12 mouse cellular contexts compared by ENCODE assay signal in genomic region chr2:61804382-61804840, GRCm38 (mm10). TPM values are rescaled to one million over a fixed set of nuclear protein-coding genes. Genes with fewer than 3 reads are reported as not detected.
DNase-seq lines count a peak whose midpoint lies in the region; TF ChIP-seq lines count a peak whose summit lies in the region.
"Had no signal": no experiment of that assay in that cellular context is flagged by ENCODE, and none has a peak within 500 bp of the region (broad histone marks: within the 10 kb centered on the region; RNA-seq: fewer than 3 reads in every experiment).

No protein-coding gene starts in this region.

- peaks cover 30% of the 10 kb centered on the region for H3K27me3 ChIP-seq in heart, adult 2 months (ENCODE audit: control insufficient read depth, insufficient read depth, low read length)
- peaks cover 82% of the 10 kb centered on the region for H3K27me3 ChIP-seq in heart, embryonic 10.5 days (ENCODE audit: insufficient read depth, poor library complexity, severe bottlenecking)

- H3K36me3 ChIP-seq in heart, adult 2 months (ENCODE audit: control insufficient read depth, insufficient read depth, low read length) = no peaks in the 10 kb centered on the region
- no peaks in the 10 kb centered on the region for H3K36me3 ChIP-seq in heart, embryonic 10.5 days
- H3K36me3 ChIP-seq: neural tube, embryonic 13.5 days had no signal

- TF ChIP-seq EP300 in heart, adult 2 months (IDR thresholded peaks at IDR 0.05; ENCODE audit: insufficient read depth, low read depth, low read length) = no peak

- no peak overlapping the region for H3K4me3 ChIP-seq in heart, adult 2 months
- H3K4me3 ChIP-seq in heart, embryonic 10.5 days = no peak overlapping the region
- H3K4me3 ChIP-seq: liver, embryonic 13.5 days had no signal

- H3K4me1 ChIP-seq in heart, adult 2 months (ENCODE audit: control insufficient read depth, insufficient read depth, low read length) = no peaks in the 10 kb centered on the region
- H3K4me1 ChIP-seq in heart, embryonic 10.5 days = peaks cover 31% of the 10 kb centered on the region

- no peaks in the 10 kb centered on the region for H3K79me2 ChIP-seq in heart, adult 2 months (replicated peaks; ENCODE audit: control insufficient read depth, insufficient read depth, low read length)

- no peak for TF ChIP-seq POLR2A in heart, adult 2 months (IDR thresholded peaks at IDR 0.05; ENCODE audit: insufficient read depth, low read depth, low read length)

- no peak overlapping the region for H3K9ac ChIP-seq in heart, adult 2 months (ENCODE audit: low read depth, low read length)
- H3K9ac ChIP-seq: hindbrain, embryonic 15.5 days; liver, embryonic 13.5 days; neural tube, embryonic 13.5 days had no signal

- intact Hi-C loops in heart, adult 2 months (cut with DNase I) = no loop called here

- no peaks in the 10 kb centered on the region for H3K9me3 ChIP-seq in heart, embryonic 10.5 days
- H3K9me3 ChIP-seq: hindbrain, embryonic 15.5 days; liver, embryonic 13.5 days; neural tube, embryonic 13.5 days had no signal

- H3K27ac ChIP-seq in heart, adult 2 months = no peak overlapping the region
- no peak overlapping the region for H3K27ac ChIP-seq in heart, embryonic 10.5 days
- H3K27ac ChIP-seq: hindbrain, embryonic 15.5 days; liver, embryonic 13.5 days; neural tube, embryonic 13.5 days had no signal

- WGBS in heart, adult 2 months = 7% methylated on average over 10 of the region's 10 CpGs
- 2% methylated on average over 10 of the region's 10 CpGs for WGBS in heart, embryonic 10.5 days

- DNase-seq in heart, adult 2 months = peak; percentile 4 to 17
- no peak for DNase-seq in heart, embryonic 10.5 days (ENCODE audit: low spot score)
- DNase-seq in right cerebral cortex, adult 18-20 months = peak; percentile 68
- no peak for DNase-seq in right cerebral cortex, postnatal 36 days (ENCODE audit: low spot score in 2 of 2)
- DNase-seq in layer of hippocampus, postnatal 14 days (ENCODE audit: low spot score in 2 of 2) = peak; percentile 68 to 91
- no peak for DNase-seq in adrenal gland, postnatal 25 days
- DNase-seq in urinary bladder, postnatal 36 days (ENCODE audit: low spot score in 2 of 2) = no peak
- no peak for DNase-seq in Muller cell, postnatal 12 days (ENCODE audit: inconsistent ontology term)
- DNase-seq: liver, embryonic 13.5 days had no signal

- TF ChIP-seq CTCF in heart, adult 2 months (IDR thresholded peaks at IDR 0.05) = no peak

RNA-seq across cellular contexts. Expression of gene Tbr1, which starts 1.7 kb away (rescaled TPM):
- under 1 TPM in 1 of 2 experiments, not detected in 1; 0.09 TPM for total RNA-seq in heart, adult 2 months (2021)
- not detected in 2 replicates for polyA plus RNA-seq in heart, adult 2 months (2012; rRNA removed)
- polyA plus RNA-seq in heart, embryonic 10.5 days (2016; fragmentation: Nextera tagmentation; extraction: Ambion mirVana) = 0.11 TPM in 1 of 2 replicates, not detected in the other
- total RNA-seq in layer of hippocampus, postnatal 14 days (2021) = 10 to 100 TPM; 29.2 to 31.4 TPM
- not detected in 2 replicates for total RNA-seq in adrenal gland, postnatal 25 days (2021)
- polyA plus RNA-seq: activated CD4-positive, CD25-positive, alpha-beta regulatory T cell, adult 4 months; liver, embryonic 13.5 days had no signal

Comparison
In these comparisons a context has a peak if more than half of its experiments do, and no peak if none do; other contexts are left out.
1. DNase-seq: peak in heart, adult 2 months (2 of 2), right cerebral cortex, adult 18-20 months (single experiment) and layer of hippocampus, postnatal 14 days (2 of 2); none in heart, embryonic 10.5 days (single experiment), right cerebral cortex, postnatal 36 days (0 of 2), adrenal gland, postnatal 25 days (single experiment), urinary bladder, postnatal 36 days (0 of 2) and Muller cell, postnatal 12 days (single experiment).
2. RNA of gene Tbr1, which starts 1.7 kb away (total RNA-seq): 29.2 to 31.4 TPM in layer of hippocampus, postnatal 14 days; 0.09 TPM in heart, adult 2 months and not detected in adrenal gland, postnatal 25 days; every median in the first group is over 10 times any median in the second.